Mouse (Mus musculus) ES-E14 (cell line): Measurements from ENCODE around the gene Lipn. TPM values are rescaled to one million over a fixed set of nuclear protein-coding genes. Genes with fewer than 3 reads are reported as not detected.
A peak's percentile ranks its signal among the peaks of the same experiment; 100 is the strongest.

Experiments used
- DNase-seq: peaks from one replicate; pipeline ENCODE4 v3.0.0-alpha.2; 2013; ENCODE audit warnings: low read depth, low spot score
- H3K27ac ChIP-seq: 2 replicates; pipeline ENCODE4 v1.5.1; 2012; ENCODE audit warnings: low read depth, mild to moderate bottlenecking, low read length, moderate library complexity, mixed read lengths; ENCODE audit not compliant: poor library complexity, insufficient read depth, severe bottlenecking
- H3K36me3 ChIP-seq: 2 replicates; pipeline ENCODE4 v1.6.1; 2012; ENCODE audit warnings: mild to moderate bottlenecking, low read length, moderate library complexity, mixed read lengths; ENCODE audit not compliant: control insufficient read depth, poor library complexity, insufficient read depth, severe bottlenecking
- H3K4me1 ChIP-seq, 2 experiments: fragments of 150-350 bp in 1 of 2; sonication (generic) in 1 of 2; 2 replicates each; pipeline ENCODE4 v1.6.1; 2012; ENCODE audit warnings: low read length in 2 of 2, mild to moderate bottlenecking in 1 of 2, mixed read lengths in 1 of 2; ENCODE audit not compliant: control insufficient read depth in 2 of 2, insufficient read depth in 2 of 2, poor library complexity in 1 of 2
- H3K4me3 ChIP-seq, 2 experiments: fragments of 150-350 bp in 1 of 2; sonication (generic) in 1 of 2; 2 replicates each; pipeline ENCODE4 v1.5.1; 2012; ENCODE audit warnings: low read length in 2 of 2, low read depth in 1 of 2, mild to moderate bottlenecking in 1 of 2, mixed read lengths in 1 of 2; ENCODE audit not compliant: insufficient read depth in 1 of 2, poor library complexity in 1 of 2, severe bottlenecking in 1 of 2
- H3K9ac ChIP-seq: 2 replicates; pipeline ENCODE4 v1.6.1; 2012; ENCODE audit warnings: low read depth, mild to moderate bottlenecking, low read length, mixed read lengths; ENCODE audit not compliant: poor library complexity, insufficient read depth, severe bottlenecking
- H3K9me3 ChIP-seq: fragments of 150-350 bp; sonication (generic); 2 replicates; pipeline ENCODE4 v1.6.1; 2012; ENCODE audit warnings: low read depth, mild to moderate bottlenecking, low read length; ENCODE audit not compliant: control insufficient read depth, insufficient read depth
- CHD2 ChIP-seq: IDR thresholded peaks from 2 replicates; pipeline ENCODE4 v1.6.1; 2014; ENCODE audit warnings: mild to moderate bottlenecking, low read depth, low read length, inconsistent platforms
- HCFC1 ChIP-seq: IDR thresholded peaks from 2 replicates; pipeline ENCODE4 v1.6.1; 2012; ENCODE audit warnings: low read length, inconsistent platforms, borderline replicate concordance; ENCODE audit not compliant: insufficient read depth
- MAFK ChIP-seq: IDR thresholded peaks from 2 replicates; pipeline ENCODE4 v1.6.1; 2014; ENCODE audit warnings: mild to moderate bottlenecking, low read depth, low read length, inconsistent platforms; ENCODE audit not compliant: insufficient read depth
- ZC3H11A ChIP-seq: IDR thresholded peaks from 2 replicates; pipeline ENCODE4 v1.6.1; 2012; ENCODE audit warnings: low read depth, mild to moderate bottlenecking, inconsistent platforms, low read length, borderline replicate concordance
- ZNF384 ChIP-seq: IDR thresholded peaks from 2 replicates; pipeline ENCODE4 v1.6.1; 2012; ENCODE audit warnings: low read depth, low read length, inconsistent platforms
- in situ Hi-C, 2 experiments: fragments of 600-800 bp; cut with MboI; formaldehyde crosslinking; loops; one replicate each; pipeline ENCODE4 v1.15.1; 2025; ENCODE audit warnings: low sequenced_read_pairs in 2 of 2, inconsistent platforms in 1 of 2; ENCODE audit not compliant: unreplicated experiment in 2 of 2
- total RNA-seq: library from RNA; depleted of rRNA; stranded (reverse); fragments of 300-350 nt; gene quantifications from 2 replicates; pipeline ENCODE4 v1.2.3, GENCODE M21; 2012

Lipn gene
- total RNA-seq, 1 experiment = not detected

DNA sequence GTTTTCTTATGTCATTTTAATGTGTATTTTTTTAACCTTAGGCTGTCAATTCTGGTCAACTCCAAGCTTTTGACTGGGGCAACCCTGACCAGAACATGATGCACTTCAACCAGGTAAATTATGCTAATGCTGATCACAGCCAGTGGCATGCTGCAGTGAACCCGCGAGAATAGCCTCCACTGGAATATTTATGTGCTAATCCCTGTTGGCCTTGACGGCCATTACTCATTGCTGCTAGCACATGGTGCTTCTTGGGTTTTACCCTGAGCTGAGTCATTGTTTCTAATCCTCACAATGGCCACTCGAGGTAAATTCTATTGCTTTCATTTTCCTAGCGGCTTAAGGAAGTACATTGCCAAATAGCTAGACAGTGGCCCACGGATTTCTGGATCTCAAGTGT, 24.1 kb upstream of the Lipn start:
- in situ Hi-C loops = no loop called here
- Histone ChIP-seq H3K4me1 (no peaks in the 10 kb centered on the region), H3K9me3 (no peaks in the 10 kb centered on the region), H3K36me3 (no peaks in the 10 kb centered on the region), H3K27ac (no peak overlapping the region), H3K9ac (no peak overlapping the region), H3K4me3 (no peak overlapping the region)
- TF ChIP-seq ZNF384 (no peak), HCFC1 (no peak), CHD2 (no peak), MAFK (no peak), ZC3H11A (no peak)
- no peak for DNase-seq

DNA sequence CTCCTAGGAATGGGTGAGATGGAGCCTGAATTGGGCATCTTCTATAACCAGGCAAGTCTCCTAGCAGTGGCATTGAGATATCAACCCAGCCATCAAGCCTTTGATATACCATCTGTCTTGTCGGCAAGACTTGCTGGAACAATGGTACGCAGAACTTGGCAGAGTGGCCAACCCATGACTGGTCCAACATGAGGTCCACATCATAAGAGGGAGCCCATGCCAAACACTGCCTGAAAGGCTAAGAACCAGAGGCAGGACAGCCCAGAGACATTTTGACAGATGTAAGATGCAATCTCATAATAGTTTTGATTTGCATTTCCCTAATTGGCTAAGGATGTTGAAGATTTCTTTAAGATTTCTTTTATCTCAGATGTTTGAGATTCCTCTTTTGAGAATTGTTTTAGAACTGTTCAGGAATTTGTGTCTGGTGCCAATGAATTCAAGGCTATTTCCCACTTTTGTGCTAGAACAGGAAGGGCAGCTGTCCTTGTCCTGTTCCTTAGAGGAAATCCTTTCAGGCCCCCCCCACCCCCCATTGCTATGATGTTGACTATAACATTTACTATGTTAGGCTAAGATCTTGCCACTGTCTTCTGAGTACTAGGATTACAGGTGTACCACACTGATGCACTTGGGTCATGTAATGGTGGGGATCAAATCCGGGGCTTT, 17.7 kb upstream of the Lipn start:
- no peak for DNase-seq
- no peak for TF ChIP-seq MAFK
- TF ChIP-seq HCFC1 = no peak
- TF ChIP-seq ZNF384 = no peak
- no peak for TF ChIP-seq ZC3H11A
- no peak for TF ChIP-seq CHD2
- Histone ChIP-seq H3K4me1 (no peaks in the 10 kb centered on the region), H3K9me3 (no peaks in the 10 kb centered on the region), H3K9ac (no peak overlapping the region), H3K4me3 (no peak overlapping the region), H3K36me3 (no peaks in the 10 kb centered on the region), H3K27ac (no peak overlapping the region)
- in situ Hi-C loops = no loop called here

- in situ Hi-C loops = no loop called here
- no peak overlapping the region for H3K9ac ChIP-seq
- no peaks in the 10 kb centered on the region for H3K4me1 ChIP-seq
- DNase-seq = no peak
- no peak overlapping the region for H3K4me3 ChIP-seq
- H3K9me3 ChIP-seq = no peaks in the 10 kb centered on the region
- H3K27ac ChIP-seq = no peak overlapping the region
- TF ChIP-seq MAFK (peak; percentile 74), ZNF384 (no peak), CHD2 (no peak), HCFC1 (no peak)
- no peaks in the 10 kb centered on the region for H3K36me3 ChIP-seq
These were observed 15.7 kb upstream of the Lipn start for GRCm38 (mm10) chr19:34051502-34051901.

DNA sequence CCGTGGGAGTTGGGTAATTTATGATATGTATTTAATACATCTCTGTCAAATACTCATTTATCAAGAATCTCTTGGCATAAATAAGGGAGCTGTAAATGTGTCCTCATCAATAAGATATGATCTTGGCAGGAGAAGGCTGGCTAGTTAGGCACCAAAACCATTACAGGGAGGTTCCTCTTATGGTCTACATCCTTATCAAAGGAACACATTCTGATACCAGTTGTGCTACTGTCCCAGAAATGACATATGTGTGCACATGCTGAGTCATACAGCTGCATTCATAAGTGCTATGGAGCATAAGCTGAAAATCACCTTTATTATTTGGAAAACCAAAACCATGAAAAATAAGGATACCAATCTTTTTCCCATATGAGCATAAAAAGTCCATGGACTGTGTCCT, 3.6 kb upstream of the Lipn start:
- H3K36me3 ChIP-seq = no peaks in the 10 kb centered on the region
- in situ Hi-C loops = no loop called here

More for the DNA sequence above, 3.6 kb upstream of the Lipn start:
- Histone ChIP-seq H3K4me3 (no peak overlapping the region), H3K9ac (no peak overlapping the region), H3K9me3 (no peaks in the 10 kb centered on the region), H3K4me1 (no peaks in the 10 kb centered on the region), H3K27ac (no peak overlapping the region)
- TF ChIP-seq ZNF384 (no peak), ZC3H11A (no peak), CHD2 (no peak), HCFC1 (no peak), MAFK (no peak)
- no peak for DNase-seq
